Mouse (Mus musculus) spleen, postnatal 36 days (tissue): ENCODE results near the gene Trp63.

Experiments
- DNase-seq, 2 experiments: peaks; one replicate each; pipeline ENCODE4 v3.0.0; 2022; ENCODE audit warnings: low spot score in 2 of 2, mixed read lengths in 1 of 2

Trp63 gene

DNA sequence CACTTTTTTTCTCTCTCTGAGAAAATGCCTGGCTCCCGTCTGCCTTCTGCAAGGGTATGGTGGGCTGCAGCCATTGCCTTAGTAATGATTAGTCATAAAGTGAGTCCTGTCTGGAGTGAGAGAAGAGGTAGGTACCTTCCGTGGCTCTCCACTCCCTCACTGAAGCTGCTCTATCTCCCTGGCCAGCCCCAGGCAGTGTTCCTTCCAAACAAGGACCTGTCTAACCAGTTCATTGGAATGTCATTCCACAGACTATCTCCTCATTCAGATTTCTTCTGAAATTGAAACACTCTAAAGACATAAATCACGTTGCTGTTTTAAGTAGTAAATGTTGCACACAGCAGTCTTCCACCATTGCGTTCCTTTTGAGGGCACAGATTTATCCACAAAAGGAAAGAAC lies 96.4 kb downstream of the Trp63 start:
- no peak for DNase-seq

DNA sequence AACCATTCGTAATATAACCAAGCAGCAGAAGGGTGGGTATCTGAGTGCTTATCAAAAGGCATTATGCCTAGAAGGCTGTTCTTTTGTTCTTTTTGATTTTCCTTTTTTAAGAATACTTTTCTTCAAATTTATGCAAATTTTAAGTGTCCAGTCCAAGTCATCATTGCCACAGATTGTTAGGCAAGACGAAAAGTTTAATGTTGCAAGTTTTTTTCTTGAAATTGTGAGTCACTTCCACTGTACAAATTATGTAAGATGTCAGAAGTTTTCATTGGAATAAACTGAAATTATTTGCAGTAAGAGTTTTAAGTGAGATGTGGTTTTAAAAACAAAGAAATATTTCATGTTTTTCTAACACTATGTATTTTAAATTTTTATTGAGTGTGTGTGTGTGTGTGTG lies 100.7 kb downstream of the Trp63 start:
- no peak for DNase-seq

DNA sequence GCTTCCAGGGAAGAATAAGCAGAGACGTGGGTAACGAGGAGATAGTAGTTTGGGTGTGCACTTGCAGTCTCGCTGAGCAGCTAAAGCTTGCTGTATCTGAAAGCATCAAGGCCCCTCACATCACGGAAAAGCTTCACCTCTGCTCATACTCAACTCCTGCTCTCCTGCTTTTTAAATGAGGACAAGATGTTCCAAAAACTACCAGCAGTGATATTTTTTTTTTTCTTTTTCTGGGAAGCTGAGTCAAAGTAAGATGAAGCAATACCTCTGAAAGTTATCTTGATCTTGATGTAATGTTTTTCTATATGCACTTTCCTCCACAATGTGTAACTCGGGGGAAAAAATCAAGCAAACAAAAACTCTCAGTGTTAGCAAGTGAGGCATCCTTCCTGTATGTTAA lies 102.9 kb downstream of the Trp63 start:
- DNase-seq, result no peak

DNA sequence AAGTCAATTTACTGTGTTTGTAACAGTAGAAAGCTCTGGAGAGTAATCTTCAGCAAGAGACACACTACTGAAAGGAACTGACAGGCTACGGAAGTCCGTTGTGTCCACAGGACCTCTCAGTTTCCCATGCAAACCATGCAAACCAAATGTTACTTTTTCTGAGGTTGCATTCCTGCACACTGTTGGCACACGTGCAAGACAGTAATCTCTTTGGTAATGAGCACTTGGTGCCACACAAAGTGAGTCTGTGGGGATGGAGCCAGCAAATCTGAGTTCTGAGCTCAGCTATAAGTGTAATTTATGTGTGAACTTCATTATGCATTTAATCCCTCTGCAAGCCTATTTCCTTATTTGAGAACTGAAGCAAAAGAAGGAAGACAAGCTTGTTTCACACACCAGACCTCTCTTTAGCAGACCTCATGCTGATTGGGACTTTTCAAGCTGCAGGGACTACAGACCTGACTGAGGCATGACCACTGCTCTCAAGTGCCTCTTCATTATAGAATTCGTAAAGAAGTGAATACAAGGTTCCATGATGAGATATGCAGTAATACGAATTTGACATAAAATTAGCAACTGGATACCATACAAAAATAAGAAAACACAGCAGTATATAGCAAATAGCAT lies 109.2 kb downstream of the Trp63 start:
- DNase-seq, result no peak

DNA sequence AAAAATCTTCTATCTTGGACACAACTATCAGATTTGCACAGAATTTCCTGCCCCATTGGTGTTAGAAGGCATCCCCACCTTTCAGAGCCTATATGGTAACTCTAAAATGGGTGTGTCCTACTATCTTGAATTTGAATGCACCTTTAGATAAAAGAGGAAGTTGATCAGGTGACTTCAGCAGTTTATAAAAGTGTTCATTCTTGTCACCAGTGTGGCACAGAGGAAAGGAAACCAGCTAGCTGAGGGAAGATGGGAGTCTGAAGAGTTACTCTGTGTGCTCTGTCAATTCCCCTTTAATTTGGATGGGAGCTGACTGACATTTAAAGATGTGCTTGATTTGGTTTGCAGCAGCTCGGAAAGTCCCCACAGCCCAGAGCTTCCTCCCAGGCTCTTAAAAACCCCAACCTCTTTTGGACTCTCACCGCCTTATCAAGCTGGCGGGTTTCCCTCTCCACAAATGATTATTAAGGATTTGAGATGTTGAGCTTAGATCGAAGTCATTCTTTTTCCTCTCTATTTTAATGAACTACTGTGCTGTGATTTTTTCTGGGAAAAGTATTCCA lies 114.2 kb downstream of the Trp63 start:
- DNase-seq, result peak in 1 of 2 experiments; percentile 12

DNA sequence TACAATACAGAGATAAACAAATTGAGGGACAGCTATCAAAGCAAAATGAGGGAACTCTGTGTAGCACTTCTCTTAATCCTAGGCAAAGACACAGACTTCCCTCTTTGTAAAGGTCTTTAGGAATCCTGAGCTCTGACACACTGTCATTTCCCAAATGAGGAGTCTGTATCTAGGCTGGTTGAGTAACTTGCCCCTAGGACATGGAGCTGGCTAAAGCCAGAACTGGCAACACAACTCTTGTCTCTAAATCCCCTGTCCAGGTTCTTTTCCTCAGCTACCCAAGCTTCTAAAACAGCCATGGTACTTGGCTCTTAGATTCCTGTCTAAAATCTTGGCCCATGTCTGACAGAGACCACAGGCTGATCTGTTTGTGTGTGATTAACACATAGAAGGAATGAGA lies 116.1 kb downstream of the Trp63 start:
- DNase-seq, result no peak

DNA sequence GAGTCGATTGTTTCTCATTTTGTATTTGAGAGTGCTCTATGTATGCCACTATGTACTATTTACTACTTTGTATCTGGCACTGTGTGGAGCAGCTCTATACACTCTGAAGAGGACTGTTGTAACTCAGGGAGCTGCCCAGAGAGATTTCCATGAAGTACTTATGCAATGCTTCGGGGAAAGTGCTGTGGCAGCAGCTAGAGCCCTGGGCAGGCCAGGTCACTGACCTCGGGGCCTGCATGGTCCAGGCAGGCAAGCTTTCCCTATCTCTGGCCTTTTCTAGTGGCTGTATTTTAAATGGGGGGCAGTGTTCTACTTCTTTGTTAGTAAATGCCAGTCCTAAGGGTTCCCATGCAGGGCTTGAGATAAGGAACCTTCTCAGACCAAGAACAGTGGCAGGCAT lies 121.4 kb downstream of the Trp63 start:
- DNase-seq, result no peak

DNA sequence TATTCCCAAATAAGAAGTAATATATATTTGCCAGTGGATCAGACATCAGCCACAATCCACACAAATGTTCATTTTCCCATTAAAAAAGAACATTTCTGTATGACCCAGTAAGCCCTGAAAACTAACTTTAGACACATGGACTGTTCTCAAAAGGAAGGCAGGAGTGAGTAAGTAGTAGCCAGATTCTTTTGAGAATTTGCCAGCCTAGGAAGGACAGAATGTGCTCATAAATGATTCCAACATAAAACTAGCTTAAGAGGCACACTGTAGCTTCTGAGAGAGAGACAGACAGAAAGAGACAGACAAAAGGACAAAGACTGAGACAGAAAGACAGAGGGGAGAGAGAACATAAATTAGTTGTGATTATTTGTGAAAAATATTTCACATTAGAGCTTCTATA lies 123.6 kb downstream of the Trp63 start:
- no peak for DNase-seq

DNA sequence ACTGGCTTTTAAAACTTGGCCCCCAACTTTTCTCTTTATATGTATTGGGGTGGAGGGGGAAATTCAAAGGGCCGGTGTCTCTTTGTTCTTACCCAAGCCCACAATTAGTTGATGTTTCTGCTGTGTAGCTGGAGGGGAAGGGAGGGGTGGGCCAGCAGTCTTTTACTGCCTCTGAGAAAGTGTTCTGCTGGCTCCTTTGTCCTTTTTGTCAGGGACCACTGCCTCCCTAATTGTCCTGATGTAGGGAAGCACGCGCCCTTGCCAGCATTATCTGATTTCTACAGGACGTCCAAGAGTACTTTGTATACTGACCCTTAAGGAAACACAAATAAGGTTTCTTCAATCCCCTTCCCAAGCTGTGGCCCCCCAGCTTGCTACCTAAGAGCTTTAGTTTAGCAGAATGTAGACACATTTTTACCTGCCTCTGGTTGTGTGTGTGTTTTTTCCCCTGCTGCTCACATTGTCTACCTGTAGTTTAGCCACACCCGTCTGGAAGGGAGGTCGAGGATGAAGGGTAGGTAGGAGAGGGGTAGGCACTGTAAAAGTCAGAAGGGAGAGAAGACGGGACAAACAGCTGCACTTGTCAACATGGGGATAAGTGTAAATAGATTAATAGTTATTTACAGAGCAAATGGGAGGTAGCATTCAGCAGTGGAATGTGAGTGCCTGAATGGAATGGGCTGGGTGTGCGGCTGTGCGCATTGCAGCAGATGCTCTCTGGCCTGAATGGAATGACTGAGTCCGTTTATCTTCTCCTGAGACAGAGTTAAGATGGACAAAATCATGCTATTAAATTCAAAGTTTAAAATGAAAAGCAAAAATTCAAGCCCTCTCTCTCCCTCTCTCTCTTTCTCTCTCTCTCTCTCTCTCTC lies 134.4 kb downstream of the Trp63 start:
- no peak for DNase-seq

DNA sequence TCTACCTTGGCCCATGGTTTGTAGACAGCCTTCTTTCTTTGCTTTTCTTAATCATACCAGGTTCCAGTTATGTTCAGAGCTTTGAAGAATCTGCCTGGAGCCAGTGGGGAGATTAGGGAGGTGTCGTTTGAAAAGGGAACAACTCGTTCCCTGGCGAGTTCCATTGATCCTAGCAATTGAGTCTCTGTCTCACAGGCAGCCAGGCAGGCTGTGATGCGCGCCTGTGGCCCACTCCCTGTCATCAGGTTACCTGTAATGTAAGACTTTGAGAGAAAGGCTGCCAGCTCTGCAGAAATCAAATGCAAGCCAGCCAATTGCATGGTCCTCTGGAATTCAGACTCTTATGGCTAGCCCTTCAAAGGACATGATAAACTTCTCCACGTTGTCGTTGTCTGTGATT lies 142.5 kb downstream of the Trp63 start:
- no peak for DNase-seq

DNA sequence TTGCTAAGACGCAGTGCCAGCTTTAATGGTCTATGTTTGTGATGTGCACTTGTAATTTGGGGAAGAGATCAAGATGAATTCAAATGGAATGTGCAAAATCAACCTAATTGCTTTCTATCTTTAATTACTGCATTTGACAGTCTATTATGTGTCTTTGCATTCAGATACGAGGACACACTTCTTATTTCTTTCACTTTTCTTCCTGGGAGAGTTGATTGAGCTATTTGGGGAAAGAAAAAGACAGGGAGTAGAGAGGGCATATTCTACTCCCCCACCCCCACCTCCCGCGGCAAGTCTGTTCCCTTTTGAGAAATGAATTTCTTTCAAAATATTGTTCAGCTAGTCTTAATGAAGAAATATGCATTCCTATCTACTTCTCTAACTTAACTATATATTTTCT lies 149.0 kb downstream of the Trp63 start:
- no peak for DNase-seq

DNA sequence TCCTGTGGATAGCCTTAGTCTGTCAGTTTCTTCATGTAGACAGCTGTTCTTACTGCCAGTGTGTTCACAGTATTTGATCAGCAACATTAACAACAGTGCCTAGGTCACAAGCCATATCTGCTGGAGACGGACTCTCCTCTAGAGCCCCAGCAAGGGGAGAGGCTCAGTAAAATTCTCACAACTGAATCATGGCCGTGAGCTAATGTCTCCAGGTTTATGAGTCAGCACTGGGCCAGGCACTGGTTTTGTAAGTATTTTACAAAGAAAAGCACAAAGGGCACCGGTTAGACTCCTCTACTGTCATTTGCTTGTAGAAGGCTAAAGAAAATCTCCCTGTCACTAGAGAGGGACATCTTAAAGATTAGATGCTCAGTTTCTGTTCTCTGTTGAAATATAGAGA lies 151.7 kb downstream of the Trp63 start:
- DNase-seq, result no peak

DNA sequence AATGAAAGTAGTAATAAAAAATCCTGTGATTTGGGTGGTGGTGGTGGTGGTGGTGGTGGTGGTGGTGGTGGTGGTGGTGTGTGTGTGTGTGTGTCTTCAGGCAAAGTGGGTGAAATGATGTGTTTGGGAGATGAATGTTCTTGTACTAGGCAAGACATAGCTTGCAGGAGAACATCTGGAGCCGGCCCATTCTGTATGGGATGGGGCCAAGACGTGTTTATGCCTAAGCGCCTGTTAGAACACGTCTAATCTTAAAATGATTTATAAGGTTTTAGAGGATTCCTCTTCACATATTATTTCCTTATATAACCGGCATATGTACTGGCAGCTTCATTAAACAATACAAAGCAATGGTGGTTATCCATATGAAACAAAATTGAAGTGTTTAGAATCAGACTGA lies 152.2 kb downstream of the Trp63 start:
- DNase-seq, result no peak

DNA sequence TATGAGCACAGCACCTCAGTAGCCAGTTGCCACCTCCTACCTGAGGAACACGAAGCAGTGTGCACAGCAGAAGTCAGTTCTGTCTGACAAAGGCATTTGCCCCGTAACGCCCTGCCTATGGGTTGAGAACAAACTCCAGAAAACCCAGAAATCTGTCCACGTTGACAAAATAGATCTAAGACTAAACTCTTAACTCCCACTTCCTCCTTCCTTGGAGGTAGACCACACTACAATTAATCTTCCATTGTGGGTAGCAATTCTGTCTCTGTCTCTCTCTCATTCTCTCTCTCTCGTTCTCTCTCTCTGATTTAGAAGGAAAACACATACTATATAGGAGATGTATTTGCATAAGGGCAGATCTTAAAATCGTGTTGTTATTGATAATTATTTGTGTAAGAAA lies 159.4 kb downstream of the Trp63 start:
- DNase-seq, result no peak

DNA sequence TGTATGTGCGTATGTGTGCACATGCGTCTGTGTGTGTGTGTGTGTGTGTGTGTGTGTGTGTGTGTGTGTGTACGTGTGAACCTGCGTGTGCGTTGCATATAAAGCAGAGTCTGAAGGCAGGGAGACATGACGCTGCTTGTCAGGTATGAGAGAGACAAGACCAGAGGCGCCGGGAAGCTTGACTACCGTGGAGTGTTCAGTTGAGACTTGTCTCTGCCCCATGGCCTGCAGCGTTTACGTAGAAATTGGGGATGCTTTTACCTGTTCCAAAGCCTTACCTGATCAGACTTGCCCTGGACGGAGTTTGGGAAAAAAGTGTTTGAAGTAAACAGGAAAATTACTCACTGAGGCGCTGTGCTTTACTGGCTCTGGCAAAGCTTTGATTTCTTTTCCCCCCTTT lies 160.1 kb downstream of the Trp63 start:
- no peak for DNase-seq

DNA sequence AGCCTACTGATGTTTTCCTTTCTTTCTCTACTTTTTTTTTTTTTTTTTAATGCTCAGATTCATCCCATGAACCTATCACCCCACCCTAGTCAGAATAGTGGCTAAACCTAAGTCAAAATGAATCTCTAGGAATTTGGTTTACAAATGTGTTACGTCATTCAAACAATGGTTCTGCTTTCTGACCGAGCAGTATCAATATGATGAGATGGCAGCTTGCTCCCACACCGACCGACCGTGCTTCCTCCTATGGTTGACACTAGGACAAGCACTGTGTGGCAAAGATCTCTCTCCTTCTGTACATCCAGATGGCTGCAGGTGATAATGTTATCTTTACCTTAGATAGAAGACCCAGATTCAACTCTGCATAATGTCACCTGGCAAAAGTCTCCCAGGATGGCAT lies 163.0 kb downstream of the Trp63 start:
- DNase-seq, result no peak

DNA sequence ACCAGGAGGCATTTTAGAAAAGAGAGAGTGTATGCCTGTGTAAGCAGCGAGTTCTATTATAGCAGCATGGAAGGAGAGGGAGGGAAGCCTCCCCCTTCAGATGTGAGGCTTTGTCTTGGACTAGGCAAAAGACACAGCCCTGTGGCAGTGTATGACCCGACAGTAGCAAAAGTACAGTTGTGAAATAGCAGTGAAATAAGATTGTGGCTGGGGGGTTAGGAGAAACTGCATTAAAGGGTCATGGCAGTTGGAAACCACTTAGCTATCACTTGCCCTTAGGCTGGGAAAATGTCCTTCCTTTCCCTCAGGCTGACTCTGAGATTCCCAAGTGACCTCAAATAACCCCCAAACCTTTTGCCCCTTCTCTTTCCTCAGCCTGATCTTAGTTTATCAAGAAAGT lies 164.9 kb downstream of the Trp63 start:
- no peak for DNase-seq

DNA sequence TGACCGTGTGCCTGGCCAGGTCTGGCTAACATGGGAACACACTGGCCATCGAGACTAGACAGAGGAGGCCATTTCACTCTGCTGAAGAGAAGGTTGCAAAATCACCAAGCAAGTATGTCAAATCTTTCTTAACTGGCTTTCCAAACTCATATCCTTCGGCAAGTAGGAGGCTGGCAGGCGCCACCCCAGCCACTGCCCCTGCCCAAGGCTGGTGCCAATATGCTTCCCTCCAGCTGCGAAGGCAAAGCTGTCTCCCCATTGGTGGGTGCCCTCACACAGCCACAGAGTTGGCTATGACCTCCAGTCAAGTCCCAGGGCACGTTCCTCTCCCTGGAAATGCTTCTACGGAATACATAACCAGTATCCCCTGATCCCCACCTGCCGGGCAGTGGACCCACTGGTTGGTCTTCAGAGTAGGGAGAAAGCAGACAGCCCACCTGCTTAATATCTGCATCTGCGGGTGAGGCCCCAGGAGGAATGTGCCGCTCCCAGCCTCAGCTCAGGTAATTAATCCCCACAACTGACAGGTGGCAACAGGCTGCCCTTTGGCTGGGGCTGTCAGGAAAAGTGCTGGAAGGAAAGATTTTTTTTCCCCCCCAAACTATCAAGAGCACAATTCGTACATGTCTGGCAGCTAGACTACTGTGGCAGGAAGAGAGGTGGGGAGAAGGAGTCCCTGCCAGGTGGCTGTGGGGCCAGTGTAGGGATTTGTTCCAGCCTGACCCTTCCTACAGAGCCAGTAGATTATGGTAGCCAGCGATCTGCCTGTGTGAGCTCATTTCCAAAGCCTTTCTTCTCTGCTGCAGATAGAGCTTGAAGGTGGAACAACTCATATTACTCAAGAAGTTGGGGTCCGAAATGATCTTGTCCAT lies 166.3 kb downstream of the Trp63 start:
- DNase-seq, result no peak

DNA sequence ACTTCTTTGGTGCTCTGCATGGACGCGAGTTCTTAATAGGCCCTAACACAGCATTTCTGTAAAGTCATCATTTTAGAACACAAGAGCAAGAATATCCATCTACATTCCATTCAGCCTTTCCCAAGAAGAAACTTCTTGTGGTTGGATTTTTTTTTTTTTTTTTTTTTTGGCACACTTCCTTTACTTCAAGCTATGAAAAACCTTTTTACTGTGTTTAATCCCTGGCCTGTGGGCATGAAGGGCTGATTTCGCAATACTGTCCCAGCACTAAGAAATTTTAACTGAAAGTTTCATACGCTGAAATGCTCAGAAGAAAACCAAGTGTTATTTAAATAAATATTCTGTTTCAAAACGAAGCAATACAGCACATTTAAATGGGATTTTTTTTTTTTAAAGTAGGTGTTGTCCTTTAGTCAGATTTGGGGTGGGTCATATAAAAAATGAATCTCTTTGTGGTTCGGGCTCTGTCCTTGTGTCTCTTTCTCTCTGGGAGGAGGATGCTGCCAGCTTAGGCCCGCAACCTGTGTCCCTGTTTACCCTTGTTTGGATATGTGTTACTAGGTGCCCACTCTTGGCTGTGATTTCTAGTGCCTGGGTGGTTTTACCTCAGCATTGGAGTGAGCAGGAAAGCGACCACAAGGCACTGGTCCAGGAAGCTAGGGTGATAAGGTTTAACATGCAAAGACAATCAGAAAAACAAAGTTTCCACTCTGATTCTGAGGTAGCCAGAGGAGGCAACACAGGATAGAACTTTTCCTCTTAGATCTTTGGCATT lies 177.4 kb downstream of the Trp63 start:
- no peak for DNase-seq

DNA sequence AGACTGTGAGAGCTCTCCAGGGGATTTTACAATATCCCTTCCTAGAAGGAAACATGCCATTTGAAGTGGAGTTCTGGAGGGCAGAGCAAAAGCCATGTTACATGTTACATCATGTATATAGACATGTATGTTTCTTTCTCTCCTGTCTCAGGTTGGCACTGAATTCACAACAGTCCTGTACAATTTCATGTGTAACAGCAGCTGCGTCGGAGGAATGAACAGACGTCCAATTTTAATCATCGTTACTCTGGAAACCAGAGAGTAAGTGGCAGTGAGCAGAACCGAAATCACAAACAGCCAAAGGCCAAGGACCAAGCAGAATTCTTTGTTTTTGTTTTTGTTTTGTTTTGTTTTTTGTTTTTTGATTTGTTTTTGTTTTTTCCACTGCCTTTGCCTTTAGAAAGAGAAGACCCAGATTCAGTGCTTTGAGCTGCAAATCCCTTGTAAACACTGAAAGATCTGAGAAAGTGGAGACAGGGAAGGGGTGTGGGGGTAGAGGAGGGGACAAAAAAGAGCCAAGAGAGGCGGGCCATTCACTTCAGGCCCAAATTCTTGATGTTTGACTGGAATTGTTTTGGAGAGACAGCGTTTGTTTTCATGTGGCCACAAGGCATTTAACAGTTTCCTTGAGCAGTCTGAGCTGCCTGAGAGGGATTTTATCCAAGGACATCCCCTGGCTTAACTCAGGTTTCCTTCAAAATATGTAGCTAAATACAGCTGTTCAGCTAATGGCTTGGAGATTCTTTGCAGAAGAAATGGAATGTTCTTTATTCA lies 181.7 kb downstream of the Trp63 start:
- no peak for DNase-seq

DNA sequence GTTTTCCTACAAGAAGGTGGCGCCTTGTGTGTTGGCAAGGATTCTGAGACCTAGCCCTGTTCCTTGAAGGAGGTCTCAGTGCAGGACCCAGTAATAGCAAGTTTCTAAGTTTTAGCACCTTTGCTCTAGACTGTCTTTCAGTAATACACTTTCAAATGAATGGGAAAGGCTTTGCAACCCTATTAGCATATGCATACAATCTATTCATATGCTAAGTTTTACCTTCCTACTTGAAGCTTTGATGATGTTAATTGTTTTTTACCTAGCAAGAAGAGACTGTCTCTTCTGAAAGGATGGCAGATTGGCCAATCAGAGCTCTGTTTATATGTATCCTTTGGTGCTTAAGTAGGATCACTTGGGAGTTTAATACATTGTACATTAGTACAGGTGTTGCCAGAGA lies 187.9 kb downstream of the Trp63 start:
- no peak for DNase-seq
